In the genomic region with DNA sequence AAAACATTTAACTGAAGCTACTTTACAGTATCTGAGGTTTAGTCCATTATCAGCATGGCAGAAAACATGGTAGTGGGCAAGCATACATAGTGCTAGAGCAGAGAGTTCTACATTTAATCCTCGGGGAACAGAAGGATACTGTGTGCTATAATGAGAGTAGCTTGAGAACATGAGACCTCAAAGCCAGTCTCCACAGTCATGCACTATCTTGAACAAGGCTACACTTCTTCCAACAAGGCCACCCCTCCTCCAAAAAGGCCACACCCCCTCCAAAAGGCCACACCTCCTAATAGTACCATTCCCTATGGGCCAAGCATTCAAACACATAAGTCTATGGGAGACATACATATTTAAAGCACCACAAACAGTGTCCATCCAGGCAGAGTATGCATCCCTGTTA, we compare ENCODE assay signal across 25 mouse cellular contexts.
"Had no signal": no experiment of that assay in that cellular context is flagged by ENCODE, and none has a peak within 500 bp of the region (broad histone marks: within the 10 kb centered on the region; RNA-seq: fewer than 3 reads in every experiment).

No protein-coding gene starts in this region.

- H3K4me3 ChIP-seq: heart, adult 2 months; heart, embryonic 13.5 days; heart, embryonic 15.5 days; hindbrain, embryonic 13.5 days; hindbrain, embryonic 15.5 days; kidney, embryonic 15.5 days; layer of hippocampus, adult 2 months; left cerebral cortex, adult 2 months; limb, embryonic 13.5 days; limb, embryonic 15.5 days; liver, embryonic 12.5 days had no signal

- H3K36me3 ChIP-seq: heart, embryonic 13.5 days; heart, embryonic 15.5 days; hindbrain, embryonic 13.5 days; hindbrain, embryonic 15.5 days; kidney, embryonic 15.5 days; limb, embryonic 13.5 days; limb, embryonic 15.5 days; liver, embryonic 12.5 days had no signal

- H3K27me3 ChIP-seq: heart, embryonic 13.5 days; heart, embryonic 15.5 days; hindbrain, embryonic 13.5 days; hindbrain, embryonic 15.5 days; kidney, embryonic 15.5 days; limb, embryonic 15.5 days; liver, embryonic 12.5 days had no signal

- H3K4me1 ChIP-seq: heart, embryonic 13.5 days; heart, embryonic 15.5 days; hindbrain, embryonic 13.5 days; hindbrain, embryonic 15.5 days; kidney, embryonic 15.5 days; limb, embryonic 15.5 days; liver, embryonic 12.5 days had no signal

- H3K9me3 ChIP-seq: heart, embryonic 13.5 days; heart, embryonic 15.5 days; hindbrain, embryonic 13.5 days; hindbrain, embryonic 15.5 days; kidney, embryonic 15.5 days; limb, embryonic 13.5 days; limb, embryonic 15.5 days had no signal

- ATAC-seq: hindbrain, postnatal 0 days; intestine, embryonic 16.5 days; liver, embryonic 12.5 days had no signal

- H3K27ac ChIP-seq: heart, adult 2 months; heart, embryonic 13.5 days; heart, embryonic 15.5 days; hindbrain, embryonic 13.5 days; hindbrain, embryonic 15.5 days; hindbrain, postnatal 0 days; kidney, embryonic 15.5 days; kidney, postnatal 0 days; layer of hippocampus, adult 2 months; left cerebral cortex, adult 2 months; limb, embryonic 13.5 days; limb, embryonic 15.5 days; liver, embryonic 12.5 days had no signal

- H3K4me2 ChIP-seq: heart, embryonic 11.5 days; heart, embryonic 13.5 days; heart, embryonic 15.5 days; hindbrain, embryonic 13.5 days; hindbrain, embryonic 15.5 days; kidney, embryonic 15.5 days; limb, embryonic 13.5 days; limb, embryonic 15.5 days; liver, embryonic 12.5 days had no signal

- H3K9ac ChIP-seq: heart, embryonic 13.5 days; heart, embryonic 15.5 days; hindbrain, embryonic 13.5 days; hindbrain, embryonic 15.5 days; kidney, embryonic 15.5 days; limb, embryonic 13.5 days; limb, embryonic 15.5 days; liver, embryonic 12.5 days had no signal

- DNase-seq: gastrocnemius, postnatal 14 days; gastrocnemius, postnatal 36 days; heart, adult 11 months; heart, adult 2 months; heart, postnatal 14 days; heart, postnatal 36 days; kidney, adult 11 months; kidney, adult 2 months; kidney, adult 9 months; kidney, postnatal 25 days; kidney, postnatal 4 days had no signal
